Comparison of ENCODE assay signal across 8 mouse cellular contexts in genomic region chr19:46517529-46518351, GRCm38 (mm10). TPM values are rescaled to one million over a fixed set of nuclear protein-coding genes. Genes with fewer than 3 reads are reported as not detected.
A peak's percentile ranks its signal among the peaks of the same experiment; 100 is the strongest.
DNase-seq lines count a peak whose midpoint lies in the region; ATAC-seq lines count a peak whose summit lies in the region.

No protein-coding gene starts in this region.

- H3K4me1 ChIP-seq in hindbrain, embryonic 10.5 days (replicated peaks) = peaks cover 60% of the 10 kb centered on the region
- H3K4me1 ChIP-seq in liver, embryonic 16.5 days (ENCODE audit: control insufficient read depth, low read depth, low read length) = peaks cover 20% of the 10 kb centered on the region

- no peak for ATAC-seq in liver, embryonic 16.5 days (ENCODE audit: low read depth)

- WGBS in hindbrain, embryonic 10.5 days = 22% methylated on average over 14 of the region's 14 CpGs
- 30% methylated on average over 11 of the region's 14 CpGs for WGBS in liver, embryonic 16.5 days (ENCODE audit: insufficient replicate concordance)

- no peaks in the 10 kb centered on the region for H3K27me3 ChIP-seq in hindbrain, embryonic 10.5 days (ENCODE audit: insufficient read depth, poor library complexity, severe bottlenecking)
- peaks cover 3% of the 10 kb centered on the region; the same call in 1 of the 2 replicates for H3K27me3 ChIP-seq in liver, embryonic 16.5 days (ENCODE audit: control insufficient read depth, insufficient read depth, low read depth, low read length)

- peak; percentile 24 for DNase-seq in adrenal gland, postnatal 10 days
- no peak for DNase-seq in adrenal gland, postnatal 36 days
- peak; percentile 69 for DNase-seq in A20 (ENCODE audit: low read depth, low spot score)
- DNase-seq in hindbrain, embryonic 10.5 days (ENCODE audit: low spot score) = peak; percentile 53
- peak; percentile 44 for DNase-seq in thymus, postnatal 25 days
- DNase-seq in urinary bladder, postnatal 25 days (ENCODE audit: low spot score) = no peak
- DNase-seq in layer of hippocampus, adult 11-12 months (ENCODE audit: low spot score) = no peak

- H3K4me3 ChIP-seq in hindbrain, embryonic 10.5 days = peak overlapping the region; percentile 37
- H3K4me3 ChIP-seq in liver, embryonic 16.5 days (ENCODE audit: low read depth, low read length) = no peak overlapping the region

- peak overlapping the region; percentile 33; the same call in 1 of the 2 replicates for H3K4me2 ChIP-seq in liver, embryonic 16.5 days (ENCODE audit: low read depth, low read length)

- no peak overlapping the region for H3K9ac ChIP-seq in liver, embryonic 16.5 days (ENCODE audit: low read depth, low read length)

- H3K9me3 ChIP-seq in hindbrain, embryonic 10.5 days = no peaks in the 10 kb centered on the region
- no peaks in the 10 kb centered on the region for H3K9me3 ChIP-seq in liver, embryonic 16.5 days (replicated peaks; ENCODE audit: control insufficient read depth, low read length)

- peak overlapping the region; percentile 85 for H3K27ac ChIP-seq in hindbrain, embryonic 10.5 days
- no peak overlapping the region for H3K27ac ChIP-seq in liver, embryonic 16.5 days (ENCODE audit: low read length)

- H3K36me3 ChIP-seq in hindbrain, embryonic 10.5 days = peaks cover 46% of the 10 kb centered on the region
- H3K36me3 ChIP-seq in liver, embryonic 16.5 days (ENCODE audit: control insufficient read depth, insufficient read depth) = peaks cover 24% of the 10 kb centered on the region

RNA-seq across cellular contexts. Expression of gene Trim8, which starts 16.2 kb away (rescaled TPM):
- total RNA-seq in adrenal gland, postnatal 10 days (2021) = 10 to 100 TPM; 37.9 to 41.6 TPM
- 10 to 100 TPM; 47.3 to 53.3 TPM for total RNA-seq in adrenal gland, postnatal 36 days (2021)
- 26.5 and 30.0 TPM in 2 replicates for polyA plus RNA-seq in hindbrain, embryonic 10.5 days (2016; fragmentation: Nextera tagmentation; extraction: Ambion mirVana)
- polyA plus RNA-seq in liver, embryonic 16.5 days (2015; fragmentation: Nextera tagmentation; extraction: Ambion mirVana) = 7.7 and 10.5 TPM in 2 replicates

RNA-seq across cellular contexts. Expression of gene Arl3, which starts 55.3 kb away (rescaled TPM):
- total RNA-seq in adrenal gland, postnatal 10 days (2021) = 10 to 100 TPM; 41.7 to 43.0 TPM
- 10 to 100 TPM; 43.3 to 67.7 TPM for total RNA-seq in adrenal gland, postnatal 36 days (2021)
- 203 and 209 TPM in 2 replicates for polyA plus RNA-seq in hindbrain, embryonic 10.5 days (2016; fragmentation: Nextera tagmentation; extraction: Ambion mirVana)
- polyA plus RNA-seq in liver, embryonic 16.5 days (2015; fragmentation: Nextera tagmentation; extraction: Ambion mirVana) = 23.6 and 27.1 TPM in 2 replicates

RNA-seq across cellular contexts. Expression of gene Sfxn2, which starts 55.4 kb away (rescaled TPM):
- 10 to 100 TPM; 11.2 to 16.4 TPM for total RNA-seq in adrenal gland, postnatal 10 days (2021)
- total RNA-seq in adrenal gland, postnatal 36 days (2021) = 10 to 100 TPM in 1 of 2 experiments, 1 to 10 TPM in 1; 7.9 to 11.5 TPM
- polyA plus RNA-seq in hindbrain, embryonic 10.5 days (2016; fragmentation: Nextera tagmentation; extraction: Ambion mirVana) = 12.9 and 17.9 TPM in 2 replicates
- polyA plus RNA-seq in liver, embryonic 16.5 days (2015; fragmentation: Nextera tagmentation; extraction: Ambion mirVana) = 33.4 and 37.6 TPM in 2 replicates

Comparison
In these comparisons a context has a peak if more than half of its experiments do, and no peak if none do; other contexts are left out.
1. DNase-seq: peak in adrenal gland, postnatal 10 days (single experiment), A20 (single experiment), hindbrain, embryonic 10.5 days (single experiment) and thymus, postnatal 25 days (single experiment); none in adrenal gland, postnatal 36 days (0 of 2), urinary bladder, postnatal 25 days (single experiment) and layer of hippocampus, adult 11-12 months (single experiment).